Mouse (Mus musculus) limb, embryonic 14.5 days (tissue): ENCODE measurements around the gene Gtpbp4. TPM values are rescaled to one million over a fixed set of nuclear protein-coding genes. Genes with fewer than 3 reads are reported as not detected.

Experiments
- ATAC-seq: fragments of 200-750 bp; cut with Nextera tagmentation; 2 replicates; pipeline ENCODE4 v1.8.0; 2017; ENCODE audit warnings: low read depth, moderate number of reproducible peaks, moderate TSS enrichment; ENCODE audit not compliant: low FRiP score
- DNase-seq: peaks from one replicate; pipeline ENCODE4 v3.0.0-alpha.2; 2015; ENCODE audit warnings: low spot score
- H3K27ac ChIP-seq: fragments of 300-500 bp; sonication (generic); replicated peaks from 2 replicates; pipeline ENCODE4 v1.5.1; 2014; ENCODE audit warnings: low read depth, mild to moderate bottlenecking, low read length, moderate library complexity, mixed read lengths
- H3K27me3 ChIP-seq: fragments of 300-500 bp; sonication (generic); 2 replicates; pipeline ENCODE4 v1.6.1; 2014; ENCODE audit warnings: low read length, mixed read lengths; ENCODE audit not compliant: control insufficient read depth, insufficient read depth
- H3K36me3 ChIP-seq: fragments of 300-500 bp; sonication (generic); 2 replicates; pipeline ENCODE4 v1.6.1; 2014; ENCODE audit warnings: mild to moderate bottlenecking, low read length, moderate library complexity, mixed read lengths; ENCODE audit not compliant: control insufficient read depth, insufficient read depth
- H3K4me1 ChIP-seq: fragments of 300-500 bp; sonication (generic); 2 replicates; pipeline ENCODE4 v1.6.1; 2014; ENCODE audit warnings: antibody characterized with exemption, low read length, mixed read lengths; ENCODE audit not compliant: control insufficient read depth, insufficient read depth
- H3K4me2 ChIP-seq: fragments of 300-500 bp; sonication (generic); replicated peaks from 2 replicates; pipeline ENCODE4 v1.6.1; 2014; ENCODE audit warnings: low read depth, mild to moderate bottlenecking, low read length, moderate library complexity; ENCODE audit not compliant: severe bottlenecking
- H3K4me3 ChIP-seq: fragments of 300-500 bp; sonication (generic); replicated peaks from 2 replicates; pipeline ENCODE4 v1.5.1; 2014; ENCODE audit warnings: low read length
- H3K9ac ChIP-seq: fragments of 300-500 bp; sonication (generic); 2 replicates; pipeline ENCODE4 v1.6.1; 2014; ENCODE audit warnings: mild to moderate bottlenecking, low read depth, low read length, moderate library complexity; ENCODE audit not compliant: severe bottlenecking
- H3K9me3 ChIP-seq: fragments of 300-500 bp; sonication (generic); 2 replicates; pipeline ENCODE4 v1.6.1; 2016; ENCODE audit warnings: low read length; ENCODE audit not compliant: control insufficient read depth
- POLR2A ChIP-seq: fragments of 200-500 bp; IDR thresholded peaks from 2 replicates; pipeline ENCODE4 v1.8.0; 2012; ENCODE audit warnings: inconsistent platforms, mild to moderate bottlenecking, moderate library complexity, borderline replicate concordance; ENCODE audit not compliant: insufficient read depth, insufficient read length; ENCODE audit errors: extremely low read depth
- WGBS: fragments of 180-500 bp; shearing (Covaris S2); extraction: QIAGEN DNeasy Blood & Tissue Kit; methylation state at CpG from one replicate; pipeline ENCODE4 v1.1.7; 2014; 5-methylcytosine and 5-hydroxymethylcytosine counted together
- microRNA-seq: library from miRNA; unstranded; fragments of <30 nt; microRNA quantifications from one replicate; pipeline ENCODE4, GENCODE M21; 2016
- polyA plus RNA-seq, 2 experiments: library from polyadenylated mRNA; depleted of rRNA in 1 of 2; stranded (reverse) in 1 of 2; unstranded in 1 of 2; fragments of >200 nt; fragmentation: Nextera tagmentation in 1 of 2; extraction: Ambion mirVana in 1 of 2; gene quantifications; 2 replicates each; pipeline versions ENCODE4 v1.2.1 to v1.2.3; 2012 to 2014

Gtpbp4 gene
- polyA plus RNA-seq, 2 experiments: 30.6 to 76.1 TPM

GRCm38 (mm10) chr13:8933499-8933898, 62.4 kb downstream of the Gtpbp4 start:
- Histone ChIP-seq H3K36me3 (no peaks in the 10 kb centered on the region), H3K9me3 (no peaks in the 10 kb centered on the region), H3K4me1 (no peaks in the 10 kb centered on the region), H3K27ac (no peak overlapping the region), H3K4me2 (no peak overlapping the region), H3K9ac (no peak overlapping the region), H3K4me3 (no peak overlapping the region), H3K27me3 (no peaks in the 10 kb centered on the region)
- DNase-seq (no peak), ATAC-seq (no peak)
- WGBS: 53% methylated on average over 2 of the region's 2 CpGs
- TF ChIP-seq POLR2A: no peak

Small RNA genes lying within 50 kb of the gene (microRNA-seq; reads per million reads assigned to microRNA genes)
- not detected for gene Gm22750

Other genes with a start within 250 kb of the Gtpbp4 start
- 16.2 and 17.2 TPM in 2 replicates for gene Wdr37, start 124.2 kb downstream of the Gtpbp4 start, polyA plus RNA-seq (2012; rRNA removed)
- 19.8 and 21.1 TPM in 2 replicates for gene Wdr37, start 124.2 kb downstream of the Gtpbp4 start, polyA plus RNA-seq (2014; fragmentation: Nextera tagmentation; extraction: Ambion mirVana)
- 31.0 and 35.7 TPM in 2 replicates for gene Idi1, start 110.6 kb downstream of the Gtpbp4 start, polyA plus RNA-seq (2012; rRNA removed)
- 46.1 and 56.1 TPM in 2 replicates for gene Idi1, start 110.6 kb downstream of the Gtpbp4 start, polyA plus RNA-seq (2014; fragmentation: Nextera tagmentation; extraction: Ambion mirVana)
- not detected in 2 replicates for gene Gm9745, start 47.9 kb downstream of the Gtpbp4 start, polyA plus RNA-seq (2012; rRNA removed)
- gene Gm9745, start 47.9 kb downstream of the Gtpbp4 start, polyA plus RNA-seq (2014; fragmentation: Nextera tagmentation; extraction: Ambion mirVana): not detected in 2 replicates
- gene Idi2, start 43.2 kb downstream of the Gtpbp4 start, polyA plus RNA-seq (2012; rRNA removed): 0.04 TPM in 1 of 2 replicates, not detected in the other
- gene Idi2, start 43.2 kb downstream of the Gtpbp4 start, polyA plus RNA-seq (2014; fragmentation: Nextera tagmentation; extraction: Ambion mirVana): not detected in 2 replicates
- gene Larp4b, start 97.8 kb upstream of the Gtpbp4 start, polyA plus RNA-seq (2012; rRNA removed): 22.6 and 23.9 TPM in 2 replicates
- gene Larp4b, start 97.8 kb upstream of the Gtpbp4 start, polyA plus RNA-seq (2014; fragmentation: Nextera tagmentation; extraction: Ambion mirVana): 40.0 and 40.9 TPM in 2 replicates